Mouse (Mus musculus) thymus, postnatal 10 days (tissue): ENCODE results near the gene Dzip1l.

Experiments used
- DNase-seq, 2 experiments: peaks; one replicate each; pipeline ENCODE4 v3.0.0; 2021; ENCODE audit warnings: low spot score in 2 of 2

Gene Dzip1l

DNA sequence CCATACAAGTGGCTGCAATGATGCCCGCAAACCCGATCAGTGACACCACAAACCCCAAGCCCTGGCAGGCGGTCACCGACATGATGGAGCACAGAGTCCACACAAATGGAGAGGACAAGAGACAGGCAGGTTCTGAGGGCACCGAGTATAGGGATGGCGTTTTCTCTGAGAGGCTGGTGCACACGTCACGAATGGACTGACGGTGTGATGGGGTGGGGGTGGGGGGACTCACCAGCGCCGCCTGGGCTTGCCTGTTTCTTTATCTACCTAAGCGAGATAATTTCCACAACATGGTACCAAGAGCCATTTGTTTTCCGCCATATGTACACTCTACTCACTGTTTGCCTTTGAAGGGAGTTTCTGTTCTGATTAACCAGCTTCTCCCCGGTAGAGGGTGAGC, 87.8 kb downstream of the Dzip1l start, which contains the start of gene Cldn18:
TSS of gene Cldn18 (minus strand) at position 134 of the 400 bp plus-strand sequence.
- no peak for DNase-seq
